Mouse (Mus musculus) right cerebral cortex, postnatal 14 days (tissue): ENCODE results near the gene Tgif2.
"Not testable (repeated sequence)": the region's sequence is repeated elsewhere in the genome, so short reads cannot be mapped to it uniquely, and the experiment has no call there.

Experiments
- DNase-seq: peaks from one replicate; pipeline ENCODE4 v3.0.0; 2022

The Tgif2 gene

GRCm38 (mm10) chr2:156839319-156840191, at the start of gene Tgif2:
TSS of gene Tgif2 (plus strand) at chr2:156840007.
- DNase-seq = peak; percentile 34

- DNase-seq = no peak
These were observed 41.3 kb upstream of the Tgif2 start for GRCm38 (mm10) chr2:156798516-156798915.

GRCm38 (mm10) chr2:156801045-156801444, 38.8 kb upstream of the Tgif2 start:
- DNase-seq = no peak

- not testable (repeated sequence) for DNase-seq
These were observed 37.7 kb upstream of the Tgif2 start for GRCm38 (mm10) chr2:156802116-156802515.

- no peak for DNase-seq
These were observed 36.0 kb upstream of the Tgif2 start for GRCm38 (mm10) chr2:156803698-156804372.

GRCm38 (mm10) chr2:156804589-156804988, 35.2 kb upstream of the Tgif2 start:
- DNase-seq = no peak

GRCm38 (mm10) chr2:156806886-156807285, 32.9 kb upstream of the Tgif2 start:
- DNase-seq = no peak

GRCm38 (mm10) chr2:156809579-156809978, 30.2 kb upstream of the Tgif2 start:
- peak; percentile 52 for DNase-seq

- no peak for DNase-seq
These were observed 29.1 kb upstream of the Tgif2 start for GRCm38 (mm10) chr2:156810716-156811115.

- no peak for DNase-seq
These were observed 28.3 kb upstream of the Tgif2 start for GRCm38 (mm10) chr2:156811556-156811955.

- DNase-seq = no peak
These were observed 25.4 kb upstream of the Tgif2 start for GRCm38 (mm10) chr2:156814344-156814801.

GRCm38 (mm10) chr2:156814893-156815292, 24.9 kb upstream of the Tgif2 start:
- DNase-seq = no peak

GRCm38 (mm10) chr2:156815412-156815811, 24.4 kb upstream of the Tgif2 start:
- no peak for DNase-seq

- no peak for DNase-seq
These were observed 23.7 kb upstream of the Tgif2 start for GRCm38 (mm10) chr2:156816116-156816515.

- not testable (repeated sequence) for DNase-seq
These were observed 14.7 kb upstream of the Tgif2 start for GRCm38 (mm10) chr2:156825128-156825527.

- no peak for DNase-seq
These were observed 5.5 kb upstream of the Tgif2 start for GRCm38 (mm10) chr2:156834336-156834735.

GRCm38 (mm10) chr2:156838839-156839238, 968 bp upstream of the Tgif2 start:
- DNase-seq = no peak

- no peak for DNase-seq
These were observed 657 bp downstream of the Tgif2 start for GRCm38 (mm10) chr2:156840301-156841027.

GRCm38 (mm10) chr2:156841028-156841840, 1.4 kb downstream of the Tgif2 start:
- DNase-seq = peak; percentile 32

- DNase-seq = no peak
These were observed 2.3 kb downstream of the Tgif2 start for GRCm38 (mm10) chr2:156841841-156842706.

- no peak for DNase-seq
These were observed 2.9 kb downstream of the Tgif2 start for GRCm38 (mm10) chr2:156842711-156843110.
